Mouse (Mus musculus) hindbrain, embryonic 13.5 days (tissue): ENCODE data around the gene Btnl2. TPM values are rescaled to one million over a fixed set of nuclear protein-coding genes. Genes with fewer than 3 reads are reported as not detected.

Source experiments
- polyA plus RNA-seq: library from polyadenylated mRNA; unstranded; fragments of >200 nt; fragmentation: Nextera tagmentation; extraction: Ambion mirVana; gene quantifications from 2 replicates; pipeline ENCODE4 v1.2.1, GENCODE M21; 2015

Btnl2 gene
- polyA plus RNA-seq, 1 experiment from 2014 or later: not detected

Other genes starting within 250 kb of the Btnl2 start
- 14.4 and 16.9 TPM in 2 replicates for gene H2-DMa, start 235.3 kb upstream of the Btnl2 start, polyA plus RNA-seq
- 127 and 129 TPM in 2 replicates for gene Brd2, start 232.2 kb upstream of the Btnl2 start, polyA plus RNA-seq
- 0.27 TPM in 2 replicates for gene H2-DMb2, start 211.5 kb upstream of the Btnl2 start, polyA plus RNA-seq
- gene H2-DMb1, start 201.8 kb upstream of the Btnl2 start, polyA plus RNA-seq: 0.60 and 0.84 TPM in 2 replicates
- gene Tap1, start 167.3 kb upstream of the Btnl2 start, polyA plus RNA-seq: 1.1 and 1.3 TPM in 2 replicates
- gene Psmb9, start 167.1 kb upstream of the Btnl2 start, polyA plus RNA-seq: 0.89 and 1.5 TPM in 2 replicates
- gene Psmb8, start 157.1 kb upstream of the Btnl2 start, polyA plus RNA-seq: 2.7 and 3.7 TPM in 2 replicates
- 2.1 and 2.2 TPM in 2 replicates for gene Tap2, start 151.3 kb upstream of the Btnl2 start, polyA plus RNA-seq
- 0.06 TPM in 1 of 2 replicates, not detected in the other for gene H2-Ob, start 115.9 kb upstream of the Btnl2 start, polyA plus RNA-seq
- gene H2-Ab1, start 97.1 kb upstream of the Btnl2 start, polyA plus RNA-seq: 1.2 and 1.9 TPM in 2 replicates
- 0.30 and 0.35 TPM in 2 replicates for gene H2-Aa, start 67.0 kb upstream of the Btnl2 start, polyA plus RNA-seq
- gene H2-Eb1, start 49.0 kb upstream of the Btnl2 start, polyA plus RNA-seq: 1.5 and 3.4 TPM in 2 replicates
- gene H2-Eb2, start 29.2 kb upstream of the Btnl2 start, polyA plus RNA-seq: 0.08 and 0.13 TPM in 2 replicates
- not detected in 2 replicates for gene Btnl1, start 22.3 kb downstream of the Btnl2 start, polyA plus RNA-seq
- gene BC051142, start 44.0 kb downstream of the Btnl2 start, polyA plus RNA-seq: 3.6 and 4.1 TPM in 2 replicates
- not detected in 2 replicates for gene Btnl4, start 122.5 kb downstream of the Btnl2 start, polyA plus RNA-seq
- gene Btnl6, start 162.5 kb downstream of the Btnl2 start, polyA plus RNA-seq: not detected in 2 replicates
- 7.4 and 8.4 TPM in 2 replicates for gene Notch4, start 209.4 kb downstream of the Btnl2 start, polyA plus RNA-seq
- gene Gpsm3, start 235.0 kb downstream of the Btnl2 start, polyA plus RNA-seq: 3.2 and 4.9 TPM in 2 replicates
- 8.9 and 10.6 TPM in 2 replicates for gene Pbx2, start 236.4 kb downstream of the Btnl2 start, polyA plus RNA-seq
- 1.9 and 2.1 TPM in 2 replicates for gene Ager, start 243.0 kb downstream of the Btnl2 start, polyA plus RNA-seq
- gene Rnf5, start 248.9 kb downstream of the Btnl2 start, polyA plus RNA-seq: 299 and 301 TPM in 2 replicates
- 97.8 and 99.1 TPM in 2 replicates for gene Agpat1, start 249.4 kb downstream of the Btnl2 start, polyA plus RNA-seq